Mouse (Mus musculus) heart, postnatal 10 days (tissue): Measurements from ENCODE around the gene Isg20. TPM values are rescaled to one million over a fixed set of nuclear protein-coding genes. Genes with fewer than 3 reads are reported as not detected.

Experiments
- DNase-seq, 2 experiments: peaks; one replicate each; pipeline ENCODE4 v3.0.0; 2021
- intact Hi-C: fragments of 180-260 bp; cut with DNase I; formaldehyde crosslinking; loops from one replicate; pipeline ENCODE4 v1.15.1; 2025
- microRNA-seq, 2 experiments: library from miRNA; unstranded; fragments of <30 nt; microRNA quantifications; one replicate each; pipeline ENCODE4 v1.2.0; 2022
- total RNA-seq, 2 experiments: library from RNA; stranded (reverse); gene quantifications; 2 replicates each; pipeline ENCODE4 v1.2.3; 2021

Isg20 gene
- total RNA-seq, 2 experiments from 2014 or later, result 5.4 to 5.5 TPM

DNA sequence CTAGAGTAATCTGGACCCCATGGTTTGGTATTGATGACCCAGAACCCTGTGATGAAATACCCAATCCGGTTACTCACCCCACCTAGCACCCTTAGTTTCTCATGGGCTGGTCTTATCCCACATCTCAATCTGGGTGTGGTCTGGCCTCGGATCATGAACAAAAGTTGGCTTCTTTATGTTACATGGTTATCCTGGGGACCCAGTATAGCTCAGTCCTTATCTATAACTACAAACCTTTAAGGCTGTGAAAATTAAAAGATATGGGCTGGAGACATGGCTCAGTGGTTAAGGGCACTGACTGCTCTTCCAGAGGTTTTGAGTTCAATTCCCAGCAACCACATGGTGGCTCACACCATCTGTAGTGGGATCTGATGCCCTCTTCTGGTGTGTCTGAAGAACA is 29.3 kb downstream of the Isg20 start:
- no peak for DNase-seq
- intact Hi-C loops, result no loop called here

DNA sequence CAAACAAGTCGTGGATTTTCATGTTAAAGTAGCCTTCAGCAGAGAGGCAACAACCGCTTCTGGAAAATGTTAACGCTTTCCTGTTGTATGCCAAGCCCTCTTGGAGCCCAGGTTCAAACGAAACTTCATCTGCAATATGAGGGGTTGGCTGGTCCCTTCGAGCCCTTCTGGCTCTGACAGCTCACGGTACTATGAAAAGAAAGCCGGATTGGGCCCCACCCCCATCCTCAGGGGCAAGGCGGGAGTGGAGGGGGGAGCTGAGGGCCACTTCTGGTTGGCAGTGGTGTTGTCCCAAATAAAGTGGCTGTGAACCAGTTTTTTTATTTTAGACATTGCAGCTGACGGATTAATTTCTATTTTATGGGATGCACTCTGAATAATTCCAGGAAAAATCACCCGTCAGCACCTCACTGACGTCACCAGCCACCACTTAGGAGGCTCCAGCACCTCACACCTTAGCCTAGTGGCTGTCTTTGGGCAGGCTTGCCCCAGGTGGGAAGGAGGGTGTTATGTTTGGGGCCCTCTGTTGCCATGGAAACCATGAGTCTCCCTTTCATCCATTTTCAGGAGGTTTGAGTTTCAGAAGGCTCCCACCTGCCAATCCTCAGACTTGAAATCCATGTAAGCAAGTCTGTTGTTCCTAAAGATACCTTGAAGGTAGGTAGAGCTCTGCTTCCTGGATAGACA is 40.8 kb downstream of the Isg20 start:
- intact Hi-C loops, result no loop called here
- DNase-seq, result no peak

DNA sequence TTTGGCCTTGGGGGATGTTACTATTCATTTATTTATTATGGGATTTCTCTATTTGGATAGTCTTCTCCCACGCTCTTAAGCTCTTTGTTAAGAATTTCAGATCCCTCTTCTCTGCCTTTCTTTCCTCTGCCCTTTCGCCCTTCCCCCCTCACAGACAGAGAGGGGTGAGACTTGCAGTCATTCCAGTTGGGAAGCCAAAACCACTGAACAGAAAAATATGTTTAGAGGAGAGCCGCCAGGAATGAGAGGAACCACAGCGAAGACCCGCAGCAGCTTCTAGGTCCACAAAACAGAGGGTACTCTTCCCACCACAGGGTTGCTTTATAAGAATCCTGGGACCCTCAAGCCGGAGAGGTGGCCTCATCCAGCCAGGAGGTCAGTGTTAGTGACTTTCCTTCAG is 41.4 kb downstream of the Isg20 start:
- no peak for DNase-seq
- intact Hi-C loops, result no loop called here

DNA sequence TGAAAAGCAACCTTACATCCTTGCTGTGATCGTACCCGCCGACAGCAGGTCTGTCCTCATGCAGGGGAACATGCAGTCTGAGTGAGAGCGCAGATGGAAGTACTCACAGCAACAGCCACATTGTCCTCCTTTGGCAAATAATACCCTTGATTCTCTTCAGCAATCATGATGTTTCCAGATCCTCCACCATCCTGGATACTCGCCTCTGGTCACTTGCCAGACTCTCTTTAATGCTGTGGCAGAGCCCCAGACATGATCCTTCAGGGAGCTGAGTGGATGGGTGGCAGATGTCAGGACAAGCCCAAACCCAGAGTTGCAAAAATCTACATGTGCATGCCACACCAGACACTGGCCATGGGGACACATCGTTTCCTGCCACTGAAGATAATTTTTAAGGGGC is 41.9 kb downstream of the Isg20 start:
- no peak for DNase-seq
- intact Hi-C loops, result no loop called here

DNA sequence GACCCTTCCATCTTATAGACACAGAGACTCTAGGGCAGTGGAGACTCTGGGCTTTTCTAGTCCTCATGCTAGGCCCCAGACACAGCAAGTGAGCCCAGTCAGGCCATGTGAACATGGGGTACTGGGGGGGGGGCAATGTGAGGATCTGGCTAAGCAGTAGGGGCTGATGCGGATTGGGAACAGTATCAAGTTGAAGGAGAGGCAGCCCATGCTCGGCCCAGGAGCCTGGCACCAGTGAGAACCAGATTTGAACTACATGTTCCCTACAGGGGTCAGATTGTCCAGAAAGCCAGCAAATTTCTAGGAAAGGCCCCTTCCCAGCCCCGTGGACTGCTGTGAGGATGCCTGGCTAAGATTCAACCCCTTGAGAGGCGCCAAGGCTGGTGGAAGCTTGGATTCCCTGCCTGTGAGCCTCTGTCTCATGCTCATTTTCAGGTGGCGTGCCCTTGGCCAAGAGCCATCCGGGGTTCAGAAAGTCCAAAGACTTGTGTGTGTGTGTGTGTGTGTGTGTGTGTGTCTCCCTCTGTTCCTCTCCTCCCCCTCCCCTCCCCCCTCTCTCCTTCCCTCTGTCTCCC is 45.4 kb downstream of the Isg20 start:
- no peak for DNase-seq
- intact Hi-C loops, result no loop called here

DNA sequence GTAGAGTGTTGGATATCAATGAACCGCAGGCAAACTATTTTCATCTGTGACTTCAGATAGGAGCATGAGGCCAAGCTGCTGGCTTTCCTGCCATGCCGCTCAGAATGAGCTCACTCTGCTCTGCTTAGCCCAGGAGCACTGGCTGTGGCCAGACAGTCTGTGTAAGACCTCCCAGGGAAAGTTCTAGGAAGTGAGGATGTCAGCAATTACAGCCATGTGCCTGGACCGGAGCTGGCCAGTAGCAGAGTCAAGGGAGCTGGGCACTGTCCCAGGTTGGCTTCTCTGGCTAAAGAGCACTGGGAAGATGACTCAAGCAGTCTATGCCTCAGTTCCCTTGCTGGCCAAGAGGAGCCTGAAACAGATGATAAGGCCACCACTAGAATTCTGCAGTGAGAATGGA is 50.7 kb downstream of the Isg20 start:
- DNase-seq, result peak in 1 of 2 experiments; percentile 9
- intact Hi-C loops, result no loop called here

Small RNAs within 50 kb of the gene (microRNA-seq; reads per million reads assigned to microRNA genes)
- 0.35 to 0.95 reads per million in 2 experiments for gene Mir7-2

Other genes with a start within 250 kb of the Isg20 start
- gene Ntrk3, start 175.4 kb upstream of the Isg20 start, total RNA-seq, result 1 to 10 TPM; 3.0 to 6.3 TPM
- 10 to 100 TPM; 45.1 to 49.4 TPM for gene Mrps11, start 130.3 kb upstream of the Isg20 start, total RNA-seq
- 10 to 100 TPM; 45.9 to 47.4 TPM for gene Mrpl46, start 129.9 kb upstream of the Isg20 start, total RNA-seq
- 10 to 100 TPM in 1 of 2 experiments, 1 to 10 TPM in 1; 7.2 to 10.7 TPM for gene Det1, start 66.2 kb upstream of the Isg20 start, total RNA-seq
- gene Aen, start 17.6 kb upstream of the Isg20 start, total RNA-seq, result 10 to 100 TPM; 33.1 to 35.7 TPM
- 1 to 10 TPM; 1.8 to 2.3 TPM for gene Acan, start 140.1 kb downstream of the Isg20 start, total RNA-seq
- 1 to 10 TPM in 1 of 2 experiments, under 1 TPM in 1; 0.69 to 1.4 TPM for gene Hapln3, start 217.6 kb downstream of the Isg20 start, total RNA-seq
- 100 to 1,000 TPM; 197 to 202 TPM for gene Mfge8, start 235.6 kb downstream of the Isg20 start, total RNA-seq